Mouse (Mus musculus) small intestine, adult 2 months (tissue): Measurements from ENCODE around the gene Rad51c.

Source experiments
- CTCF ChIP-seq: fragments of 200-500 bp; IDR thresholded peaks from 2 replicates; pipeline ENCODE4 v1.5.1; 2012; ENCODE audit warnings: low read depth, mild to moderate bottlenecking, control low read depth, inconsistent platforms, low read length, moderate library complexity, mixed read lengths; ENCODE audit not compliant: insufficient replicate concordance, insufficient read length; ENCODE audit errors: extremely low read depth
- POLR2A ChIP-seq: fragments of 200-500 bp; IDR thresholded peaks from 2 replicates; pipeline ENCODE4 v1.6.1; 2012; ENCODE audit warnings: low read depth, mild to moderate bottlenecking, control low read depth, inconsistent platforms, low read length, moderate library complexity

GRCm38 (mm10) chr11:87404111-87404853 lies 472 bp downstream of the Rad51c start:
- TF ChIP-seq POLR2A = no peak; the same call in none of the 2 replicates
- TF ChIP-seq CTCF = peak; percentile 23; the same call in 1 of the 2 replicates
